Mouse (Mus musculus) heart, embryonic 13.5 days (tissue): ENCODE results near the gene Ccdc86. TPM values are rescaled to one million over a fixed set of nuclear protein-coding genes. Genes with fewer than 3 reads are reported as not detected.

Experiments used
- ATAC-seq: fragments of 200-750 bp; cut with Nextera tagmentation; 2 replicates; pipeline ENCODE4 v1.8.0; 2017; ENCODE audit warnings: moderate TSS enrichment; ENCODE audit not compliant: insufficient number of reproducible peaks, low FRiP score, low TSS enrichment; ENCODE audit errors: extremely low read depth
- H3K27ac ChIP-seq: fragments of 300-500 bp; sonication (generic); replicated peaks from 2 replicates; pipeline ENCODE4 v1.5.1; 2015; ENCODE audit warnings: moderate library complexity, mild to moderate bottlenecking, inconsistent platforms
- H3K27me3 ChIP-seq: fragments of 300-500 bp; sonication (generic); replicated peaks from 2 replicates; pipeline ENCODE4 v1.6.1; 2015; ENCODE audit warnings: mild to moderate bottlenecking, inconsistent platforms
- H3K36me3 ChIP-seq: fragments of 300-500 bp; sonication (generic); 2 replicates; pipeline ENCODE4 v1.6.1; 2015; ENCODE audit warnings: mild to moderate bottlenecking, inconsistent platforms
- H3K4me1 ChIP-seq: fragments of 300-500 bp; sonication (generic); 2 replicates; pipeline ENCODE4 v1.6.1; 2015; ENCODE audit warnings: inconsistent platforms
- H3K4me2 ChIP-seq: fragments of 300-500 bp; sonication (generic); 2 replicates; pipeline ENCODE4 v1.6.1; 2015; ENCODE audit warnings: inconsistent platforms, mild to moderate bottlenecking, moderate library complexity
- H3K4me3 ChIP-seq: fragments of 300-500 bp; sonication (generic); 2 replicates; pipeline ENCODE4 v1.5.1; 2015; ENCODE audit warnings: moderate library complexity, mild to moderate bottlenecking, inconsistent platforms
- H3K9ac ChIP-seq: fragments of 300-500 bp; sonication (generic); 2 replicates; pipeline ENCODE4 v1.6.1; 2015; ENCODE audit warnings: inconsistent platforms, mild to moderate bottlenecking, moderate library complexity
- H3K9me3 ChIP-seq: fragments of 300-500 bp; sonication (generic); 2 replicates; pipeline ENCODE4 v1.6.1; 2016; ENCODE audit warnings: inconsistent platforms
- WGBS: fragments of 180-500 bp; shearing (Covaris S2); methylation state at CpG from one replicate; pipeline ENCODE4 v1.1.7; 2015; ENCODE audit warnings: mixed read lengths; 5-methylcytosine and 5-hydroxymethylcytosine counted together
- polyA plus RNA-seq: library from polyadenylated mRNA; unstranded; fragments of >200 nt; fragmentation: Nextera tagmentation; extraction: Ambion mirVana; gene quantifications from 2 replicates; pipeline ENCODE4 v1.2.1, GENCODE M21; 2015

Ccdc86 gene
- polyA plus RNA-seq: 18.8 and 19.9 TPM in 2 replicates

DNA sequence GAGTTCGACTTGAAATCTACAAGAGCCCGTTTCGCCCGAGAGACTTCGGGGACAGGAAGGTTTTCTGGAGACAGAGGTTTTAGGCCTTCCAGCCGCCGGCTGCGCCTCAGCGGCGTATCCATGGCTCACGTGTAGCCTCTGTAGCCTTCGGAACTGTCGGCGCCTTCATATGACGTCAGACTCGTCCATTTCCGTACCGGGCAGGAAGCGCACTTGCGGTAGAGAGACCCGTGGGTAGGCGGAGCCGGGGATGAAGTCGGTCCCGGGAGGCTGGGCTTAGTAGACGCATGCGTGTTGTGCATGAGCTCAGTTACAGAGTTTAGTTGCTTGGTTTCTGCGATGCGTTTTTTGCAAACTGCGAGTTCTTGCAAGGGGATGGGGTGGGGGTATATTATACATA, at the start of gene Ccdc86:
TSS of gene Ccdc86 (minus strand) at position 155 of the 400 bp plus-strand sequence.
- under 1% methylated on average over 30 of the region's 30 CpGs for WGBS

DNA sequence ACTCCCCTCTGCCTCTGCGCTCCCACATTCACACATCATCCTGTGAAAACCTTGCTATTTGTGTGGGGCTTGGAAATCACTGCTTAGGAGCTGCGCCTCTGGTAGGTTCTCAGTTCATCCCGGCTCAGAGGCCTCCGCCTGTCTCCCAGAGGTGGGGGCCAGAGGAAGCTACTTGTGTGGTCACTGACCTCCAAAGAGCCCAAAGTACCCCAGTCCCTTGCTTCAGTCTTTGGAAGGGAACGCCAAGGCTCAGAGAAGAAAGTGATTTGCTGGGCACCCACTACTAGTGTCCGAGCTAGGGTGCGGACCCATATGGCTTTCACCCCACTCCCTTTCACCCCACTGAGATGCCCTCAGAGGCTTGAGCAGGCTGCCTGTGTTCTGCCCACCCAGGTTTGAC, 44.1 kb upstream of the Ccdc86 start, which contains the start of gene Ms4a15:
TSS of gene Ms4a15 (minus strand) at position 101 of the 400 bp plus-strand sequence.
- Histone ChIP-seq H3K27ac (no peak within 1 kb of the TSS), H3K4me2 (no peak within 1 kb of the TSS), H3K9me3 (no peaks in the 10 kb centered on the region), H3K27me3 (no peaks in the 10 kb centered on the region), H3K4me1 (peaks cover 11% of the 10 kb centered on the region), H3K9ac (no peak within 1 kb of the TSS), H3K36me3 (no peaks in the 10 kb centered on the region), H3K4me3 (no peak within 1 kb of the TSS)
- WGBS: 73% methylated on average over 7 of the region's 7 CpGs
- no peak for ATAC-seq

More for the DNA sequence above, at the start of gene Ccdc86:
- H3K9ac ChIP-seq: peak within 1 kb of the TSS; percentile 91
- no peaks in the 10 kb centered on the region for H3K27me3 ChIP-seq
- H3K27ac ChIP-seq: peak within 1 kb of the TSS; percentile 51
- peaks cover 24% of the 10 kb centered on the region for H3K36me3 ChIP-seq
- H3K4me2 ChIP-seq: peak within 1 kb of the TSS; percentile 96
- H3K9me3 ChIP-seq: no peaks in the 10 kb centered on the region
- ATAC-seq: peak; percentile 90
- peaks cover 52% of the 10 kb centered on the region for H3K4me1 ChIP-seq
- H3K4me3 ChIP-seq: peak within 1 kb of the TSS; percentile 69

DNA sequence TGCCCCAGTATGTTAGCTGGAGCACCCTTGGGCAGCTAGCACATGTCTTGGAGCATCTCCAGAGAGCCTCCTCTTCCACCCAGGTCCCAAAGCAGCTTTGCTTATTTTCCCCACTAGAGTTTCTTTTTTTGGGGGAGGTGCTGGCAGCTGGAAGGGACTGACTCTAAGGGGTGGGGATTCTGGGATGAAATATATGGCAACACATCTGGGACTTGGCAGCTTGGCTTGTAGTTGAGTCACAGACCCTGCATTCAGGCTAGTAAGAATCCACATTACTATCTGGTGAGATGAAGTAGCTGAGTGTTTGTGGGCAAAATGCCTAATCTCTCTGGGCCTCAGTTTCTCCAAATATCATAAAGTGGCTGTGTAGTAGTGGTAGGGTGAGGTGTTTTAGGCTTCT, 42.8 kb upstream of the Ccdc86 start:
- no peak for ATAC-seq
- Histone ChIP-seq H3K9me3 (no peaks in the 10 kb centered on the region), H3K27me3 (no peaks in the 10 kb centered on the region), H3K4me3 (no peak overlapping the region), H3K4me1 (peaks cover 11% of the 10 kb centered on the region), H3K9ac (no peak overlapping the region), H3K36me3 (no peaks in the 10 kb centered on the region), H3K4me2 (no peak overlapping the region), H3K27ac (no peak overlapping the region)

DNA sequence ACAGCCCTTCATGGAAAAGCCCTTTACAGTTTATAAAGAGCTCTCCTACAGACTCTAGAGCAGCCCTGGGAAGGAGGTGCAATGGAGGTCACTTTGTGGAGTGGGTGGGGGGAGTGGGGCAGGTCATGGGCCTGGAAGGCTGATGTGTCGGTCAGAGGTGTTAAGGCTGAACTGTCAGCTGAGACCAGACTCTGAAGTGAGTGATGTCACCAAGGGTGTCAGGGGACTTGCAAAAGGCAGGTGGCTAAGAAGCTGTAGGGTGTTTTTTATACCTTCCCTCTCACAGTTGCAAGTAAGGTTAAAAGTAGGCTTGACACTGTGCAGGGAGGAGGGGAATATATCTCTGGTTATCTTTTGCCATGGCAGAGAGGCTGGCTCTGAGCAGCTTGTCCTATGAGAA, 41.7 kb upstream of the Ccdc86 start:
- no peak overlapping the region for H3K4me3 ChIP-seq
- WGBS: 19% methylated on average over 1 of the region's 1 CpGs

DNA sequence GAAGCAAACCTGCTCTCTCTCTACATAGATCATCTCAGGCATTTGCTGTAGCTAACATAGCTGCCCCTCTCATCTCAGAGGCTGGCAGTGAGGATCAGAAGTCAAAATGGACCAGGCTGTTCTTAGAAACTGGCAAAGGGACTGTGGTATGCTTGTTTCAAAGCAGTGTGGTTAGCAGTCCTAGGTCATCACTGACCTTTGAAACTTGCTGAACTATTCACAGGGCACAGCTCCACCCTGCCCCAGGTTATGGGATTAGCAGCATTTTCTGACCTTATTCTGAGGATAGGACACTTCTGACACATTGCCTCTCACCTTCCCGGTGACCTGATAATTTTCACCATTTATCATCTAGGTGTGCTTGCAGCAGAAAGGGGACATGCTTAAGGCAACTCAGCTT, 39.5 kb upstream of the Ccdc86 start:
- Histone ChIP-seq H3K4me3 (no peak overlapping the region), H3K27me3 (no peaks in the 10 kb centered on the region), H3K36me3 (no peaks in the 10 kb centered on the region), H3K9ac (no peak overlapping the region), H3K9me3 (no peaks in the 10 kb centered on the region), H3K4me1 (peaks cover 11% of the 10 kb centered on the region), H3K27ac (no peak overlapping the region), H3K4me2 (no peak overlapping the region)
- ATAC-seq: no peak
- 75% methylated on average over 1 of the region's 1 CpGs for WGBS

More for the DNA sequence above, 41.7 kb upstream of the Ccdc86 start:
- no peaks in the 10 kb centered on the region for H3K27me3 ChIP-seq
- H3K9ac ChIP-seq: no peak overlapping the region
- H3K4me2 ChIP-seq: no peak overlapping the region
- no peak overlapping the region for H3K27ac ChIP-seq
- no peak for ATAC-seq
- no peaks in the 10 kb centered on the region for H3K36me3 ChIP-seq
- peaks cover 11% of the 10 kb centered on the region for H3K4me1 ChIP-seq
- H3K9me3 ChIP-seq: no peaks in the 10 kb centered on the region

DNA sequence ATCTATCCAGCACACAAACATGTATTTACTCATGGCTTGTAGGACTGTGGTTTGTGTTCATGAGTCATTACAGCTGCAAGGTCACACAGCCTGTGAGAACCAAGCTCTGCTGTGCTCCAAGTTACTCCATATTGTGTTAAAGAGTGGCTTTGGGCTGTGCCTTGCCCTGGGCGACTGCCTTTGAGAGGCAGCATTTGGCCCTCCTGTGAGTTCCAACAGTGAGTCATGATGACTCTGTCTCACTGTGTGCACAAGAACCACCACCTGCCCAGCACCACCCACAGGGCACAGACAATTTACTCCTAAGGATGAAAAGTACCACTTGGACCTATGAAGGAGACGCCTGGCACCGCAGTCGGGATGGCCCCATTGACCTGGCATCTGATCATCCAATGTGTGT, 36.8 kb upstream of the Ccdc86 start:
- H3K9me3 ChIP-seq: no peaks in the 10 kb centered on the region
- H3K4me1 ChIP-seq: peaks cover 7% of the 10 kb centered on the region
- H3K9ac ChIP-seq: no peak overlapping the region
- no peaks in the 10 kb centered on the region for H3K27me3 ChIP-seq
- no peak overlapping the region for H3K27ac ChIP-seq
- no peak for ATAC-seq
- WGBS: 80% methylated on average over 4 of the region's 4 CpGs
- no peak overlapping the region for H3K4me2 ChIP-seq
- no peak overlapping the region for H3K4me3 ChIP-seq
- H3K36me3 ChIP-seq: no peaks in the 10 kb centered on the region

DNA sequence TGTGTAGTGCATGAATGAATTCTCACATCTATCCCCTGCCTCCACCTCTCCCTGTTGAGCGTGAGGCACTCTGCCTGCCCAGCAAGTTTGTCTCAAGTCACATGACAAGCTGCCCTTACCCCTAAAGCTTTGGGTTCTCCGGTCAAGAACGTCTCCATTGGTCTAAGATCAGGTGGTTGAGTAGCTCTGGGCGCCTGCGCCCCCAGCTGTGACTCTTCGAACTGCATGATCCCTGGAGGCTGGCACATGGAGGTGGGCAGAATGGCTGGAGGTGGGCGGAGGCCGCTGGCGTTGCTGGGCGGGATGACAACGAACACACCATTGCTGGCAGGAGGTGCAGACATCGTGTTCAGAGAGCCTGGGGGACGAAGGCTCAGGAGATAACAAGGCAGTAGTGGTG, 35.5 kb upstream of the Ccdc86 start:
- no peak overlapping the region for H3K9ac ChIP-seq
- ATAC-seq: no peak
- H3K27ac ChIP-seq: no peak overlapping the region
- no peaks in the 10 kb centered on the region for H3K27me3 ChIP-seq
- peaks cover 4% of the 10 kb centered on the region for H3K4me1 ChIP-seq
- H3K4me3 ChIP-seq: no peak overlapping the region
- 72% methylated on average over 13 of the region's 13 CpGs for WGBS
- H3K9me3 ChIP-seq: no peaks in the 10 kb centered on the region
- no peaks in the 10 kb centered on the region for H3K36me3 ChIP-seq
- no peak overlapping the region for H3K4me2 ChIP-seq

DNA sequence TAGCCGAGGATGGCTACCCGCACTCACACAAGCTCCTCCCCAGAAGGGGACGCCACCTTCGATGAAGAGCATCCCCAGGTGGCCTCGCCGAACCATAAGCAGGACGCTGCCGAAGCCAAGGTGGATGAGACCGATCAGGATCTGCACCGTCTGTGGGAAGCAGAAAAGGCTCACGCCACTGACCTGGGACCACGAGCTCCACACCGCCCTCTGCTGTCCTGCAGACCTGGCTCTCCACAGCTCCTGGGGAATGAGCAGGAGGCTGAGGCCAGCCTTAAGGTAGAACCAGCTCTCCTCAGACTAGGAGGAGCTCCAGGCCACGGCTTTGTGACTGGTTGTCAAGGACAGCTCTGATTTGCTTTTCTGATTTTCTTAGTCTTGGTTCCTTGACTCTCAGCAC, 34.1 kb upstream of the Ccdc86 start:
- Histone ChIP-seq H3K9ac (no peak overlapping the region), H3K4me2 (peak overlapping the region; percentile 47), H3K9me3 (no peaks in the 10 kb centered on the region), H3K27me3 (peaks cover 4% of the 10 kb centered on the region; the same call in 1 of the 2 replicates), H3K36me3 (no peaks in the 10 kb centered on the region), H3K27ac (no peak overlapping the region), H3K4me1 (peaks cover 7% of the 10 kb centered on the region), H3K4me3 (no peak overlapping the region)
- no peak for ATAC-seq
- 24% methylated on average over 14 of the region's 14 CpGs for WGBS

DNA sequence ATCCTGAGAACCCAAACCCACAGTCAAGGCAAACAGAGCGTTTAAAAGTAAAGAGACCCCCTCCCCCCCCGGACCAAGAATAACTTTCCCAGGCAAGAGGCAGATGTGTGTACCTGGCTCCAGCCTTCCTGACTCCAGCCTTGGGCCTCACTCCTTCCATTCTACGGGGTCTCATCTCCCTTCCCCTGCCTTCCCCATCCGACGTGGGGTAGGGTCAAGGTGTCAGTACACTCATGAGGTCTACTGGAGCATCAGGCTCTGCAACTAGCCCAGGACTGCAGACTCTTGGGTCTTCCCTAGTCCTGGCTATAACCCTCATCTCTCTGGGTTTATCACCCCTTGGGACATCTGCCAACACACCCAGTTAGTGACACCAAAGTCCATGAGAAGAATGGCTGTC, 31.1 kb upstream of the Ccdc86 start:
- 0 out of 2 replicates have a peak overlapping the region, but pooled peaks have one; percentile 44 for H3K4me2 ChIP-seq
- ATAC-seq: no peak

DNA sequence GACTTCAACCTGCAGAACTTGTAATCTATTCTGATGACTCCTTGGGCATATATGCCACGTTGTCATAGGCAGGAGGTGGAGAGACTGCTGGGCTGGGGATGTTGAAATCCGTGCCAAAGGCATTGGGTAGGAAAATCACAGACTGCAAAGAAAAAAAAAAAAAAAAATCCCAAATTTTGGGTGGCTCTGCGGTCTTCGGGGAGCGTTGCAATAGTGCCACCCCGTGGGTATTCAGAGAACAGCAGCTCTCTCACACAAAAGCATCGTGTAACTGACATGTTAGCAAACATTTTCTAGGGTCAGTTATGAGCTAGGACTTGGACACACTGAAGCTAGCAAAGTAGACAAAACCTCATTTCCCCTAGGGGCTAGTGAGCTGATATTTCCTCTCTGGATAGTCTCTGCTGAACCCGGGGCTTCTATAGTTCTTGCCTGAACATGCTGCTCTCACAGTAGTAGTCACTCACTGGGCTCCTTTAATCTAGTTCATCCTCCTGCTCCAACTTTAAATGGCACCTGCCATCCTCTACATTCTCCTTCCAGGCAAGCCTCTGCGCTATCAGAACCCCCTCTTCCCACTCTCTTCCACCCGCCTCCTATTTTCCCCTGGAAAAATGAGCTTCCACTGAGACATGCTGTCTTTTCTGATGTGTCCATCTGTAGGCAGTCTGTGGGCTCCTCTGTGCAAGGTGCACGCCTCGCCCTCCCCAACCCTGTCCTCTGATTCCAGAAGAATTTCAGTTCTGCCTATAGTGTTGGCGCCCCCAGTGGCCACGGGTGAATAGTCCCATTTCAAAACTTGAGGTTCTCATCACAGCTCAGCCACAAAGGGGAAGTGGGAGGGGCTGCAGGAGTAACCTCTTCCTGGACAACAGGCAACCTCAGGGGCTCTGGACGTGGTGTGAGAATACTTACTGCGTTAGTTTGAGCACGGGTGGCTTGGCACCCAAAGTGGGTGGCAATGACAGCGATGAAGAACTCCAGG, 30.4 kb upstream of the Ccdc86 start:
- Histone ChIP-seq H3K27me3 (peaks cover 8% of the 10 kb centered on the region; the same call in 1 of the 2 replicates), H3K27ac (no peak overlapping the region), H3K9me3 (no peaks in the 10 kb centered on the region), H3K4me2 (peak overlapping the region; percentile 44), H3K4me1 (peaks cover 9% of the 10 kb centered on the region), H3K9ac (no peak overlapping the region), H3K4me3 (no peak overlapping the region), H3K36me3 (no peaks in the 10 kb centered on the region)
- ATAC-seq: no peak
- WGBS: 10% methylated on average over 18 of the region's 18 CpGs

More for the DNA sequence above, 31.1 kb upstream of the Ccdc86 start:
- Histone ChIP-seq H3K9me3 (no peaks in the 10 kb centered on the region), H3K4me3 (no peak overlapping the region), H3K4me1 (peaks cover 7% of the 10 kb centered on the region), H3K27ac (no peak overlapping the region), H3K9ac (no peak overlapping the region), H3K36me3 (no peaks in the 10 kb centered on the region), H3K27me3 (peaks cover 8% of the 10 kb centered on the region; the same call in 1 of the 2 replicates)
- WGBS: 77% methylated on average over 5 of the region's 5 CpGs

DNA sequence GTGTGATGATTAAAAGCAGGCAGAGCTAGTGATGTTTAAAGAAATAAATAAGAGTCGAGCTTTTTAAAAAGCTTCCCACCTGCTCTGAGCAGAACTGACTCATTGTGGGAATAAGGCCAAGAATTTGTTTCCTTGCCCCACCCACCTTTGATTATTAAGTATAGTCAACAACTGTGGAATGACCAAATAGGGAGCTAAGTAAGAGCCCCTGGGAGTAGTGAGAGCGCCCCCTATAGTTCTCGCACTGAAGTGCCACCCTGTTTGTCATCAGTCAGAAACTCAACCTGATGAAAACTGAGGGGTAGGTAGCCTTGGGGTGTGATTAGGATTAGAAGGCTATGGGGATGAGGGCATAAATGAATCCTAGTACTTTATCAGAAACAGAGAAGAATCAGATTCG, 27.3 kb upstream of the Ccdc86 start:
- Histone ChIP-seq H3K4me1 (peaks cover 19% of the 10 kb centered on the region), H3K9ac (no peak overlapping the region), H3K27ac (no peak overlapping the region), H3K36me3 (no peaks in the 10 kb centered on the region), H3K4me3 (no peak overlapping the region), H3K27me3 (peaks cover 8% of the 10 kb centered on the region; the same call in 1 of the 2 replicates), H3K9me3 (peaks cover 6% of the 10 kb centered on the region; the same call in 1 of the 2 replicates), H3K4me2 (no peak overlapping the region)
- no peak for ATAC-seq
- WGBS: 43% methylated on average over 4 of the region's 4 CpGs
